In the genomic region with DNA sequence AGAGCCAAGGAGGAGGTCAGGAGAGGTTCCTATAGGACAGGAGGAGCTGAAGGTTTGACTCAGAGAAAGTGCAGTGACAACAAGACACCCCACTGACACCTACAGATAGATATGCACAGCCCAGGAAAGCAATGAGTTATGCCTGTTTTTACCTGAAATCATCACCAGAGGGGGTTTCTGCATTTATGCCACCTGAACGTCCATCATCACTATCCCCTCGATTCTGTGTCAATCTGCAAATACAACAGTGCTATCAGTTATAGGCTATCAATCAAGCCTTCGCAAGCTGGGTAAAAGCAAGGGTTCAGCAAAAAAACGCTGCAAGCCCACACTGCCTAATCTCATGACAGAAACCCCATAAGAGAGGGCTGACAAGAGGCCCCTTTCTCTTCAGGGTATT, we compare ENCODE assay signal across 10 mouse cellular contexts. TPM values are rescaled to one million over a fixed set of nuclear protein-coding genes. Genes with fewer than 3 reads are reported as not detected.
DNase-seq lines count a peak whose midpoint lies in the region; ATAC-seq lines count a peak whose summit lies in the region.
"Had no signal": no experiment of that assay in that cellular context is flagged by ENCODE, and none has a peak within 500 bp of the region (broad histone marks: within the 10 kb centered on the region; RNA-seq: fewer than 3 reads in every experiment).

No protein-coding gene starts in this region.

- ATAC-seq in forebrain, embryonic 16.5 days, result no peak
- ATAC-seq in midbrain, embryonic 12.5 days (ENCODE audit: low FRiP score, low read depth), result no peak

- intact Hi-C loops in heart, postnatal 36 days (cut with DNase I), result no loop called here

- H3K9me3 ChIP-seq in heart, embryonic 10.5 days, result no peaks in the 10 kb centered on the region
- no peaks in the 10 kb centered on the region for H3K9me3 ChIP-seq in forebrain, embryonic 16.5 days (ENCODE audit: control insufficient read depth, low read length)
- H3K9me3 ChIP-seq in midbrain, embryonic 12.5 days, result no peaks in the 10 kb centered on the region

- WGBS in heart, embryonic 10.5 days, result 68% methylated on average over 4 of the region's 4 CpGs
- WGBS in forebrain, embryonic 16.5 days, result 66% methylated on average over 4 of the region's 4 CpGs
- WGBS in midbrain, embryonic 12.5 days, result 81% methylated on average over 4 of the region's 4 CpGs

- no peak overlapping the region for H3K27ac ChIP-seq in heart, embryonic 10.5 days
- no peak overlapping the region for H3K27ac ChIP-seq in forebrain, embryonic 16.5 days (ENCODE audit: low read length)
- no peak overlapping the region for H3K27ac ChIP-seq in midbrain, embryonic 12.5 days (replicated peaks)

- peak overlapping the region; percentile 61; the same call in 1 of the 2 replicates for H3K4me2 ChIP-seq in forebrain, embryonic 16.5 days (ENCODE audit: low read length)
- H3K4me2 ChIP-seq in midbrain, embryonic 12.5 days (replicated peaks), result peak overlapping the region; percentile 77

- H3K9ac ChIP-seq in forebrain, embryonic 16.5 days (replicated peaks; ENCODE audit: low read depth, low read length), result no peak overlapping the region
- no peak overlapping the region for H3K9ac ChIP-seq in midbrain, embryonic 12.5 days (replicated peaks)

- no peaks in the 10 kb centered on the region for H3K27me3 ChIP-seq in heart, embryonic 10.5 days (ENCODE audit: insufficient read depth, poor library complexity, severe bottlenecking)
- H3K27me3 ChIP-seq in forebrain, embryonic 16.5 days (replicated peaks; ENCODE audit: control insufficient read depth, insufficient read depth, low read length), result no peaks in the 10 kb centered on the region
- H3K27me3 ChIP-seq in midbrain, embryonic 12.5 days, result no peaks in the 10 kb centered on the region

- peaks cover 6% of the 10 kb centered on the region; the same call in 1 of the 2 replicates for H3K4me1 ChIP-seq in heart, embryonic 10.5 days
- H3K4me1 ChIP-seq in forebrain, embryonic 16.5 days (replicated peaks; ENCODE audit: control insufficient read depth, insufficient read depth, low read length), result peaks cover 7% of the 10 kb centered on the region; the same call in 1 of the 2 replicates
- peaks cover 8% of the 10 kb centered on the region for H3K4me1 ChIP-seq in midbrain, embryonic 12.5 days

- DNase-seq in heart, embryonic 10.5 days (ENCODE audit: low spot score), result peak; percentile 55
- no peak for DNase-seq in heart, postnatal 36 days
- peak; percentile 59 for DNase-seq in CD4-positive, CD25-positive, alpha-beta regulatory T cell, adult 2 months (ENCODE audit: low read depth, low spot score)
- DNase-seq in right cerebral cortex, adult 18-20 months, result no peak
- DNase-seq in frontal cortex, postnatal 14 days (ENCODE audit: low spot score in 2 of 2), result no peak
- DNase-seq in spleen, postnatal 10 days (ENCODE audit: low spot score in 2 of 2), result no peak
- DNase-seq: lung, postnatal 4 days; retina, postnatal 1 day had no signal

- H3K36me3 ChIP-seq in heart, embryonic 10.5 days, result peaks cover 29% of the 10 kb centered on the region
- H3K36me3 ChIP-seq in forebrain, embryonic 16.5 days (ENCODE audit: control insufficient read depth, insufficient read depth), result no peaks in the 10 kb centered on the region
- H3K36me3 ChIP-seq in midbrain, embryonic 12.5 days, result peaks cover 20% of the 10 kb centered on the region

- no peak overlapping the region for H3K4me3 ChIP-seq in heart, embryonic 10.5 days
- no peak overlapping the region for H3K4me3 ChIP-seq in forebrain, embryonic 16.5 days (replicated peaks; ENCODE audit: low read length)
- H3K4me3 ChIP-seq in midbrain, embryonic 12.5 days, result no peak overlapping the region

RNA-seq across cellular contexts. Expression of a gene that starts 1.2 kb away (rescaled TPM):
- polyA plus RNA-seq in heart, embryonic 10.5 days (2016; fragmentation: Nextera tagmentation; extraction: Ambion mirVana), result 15.0 and 17.2 TPM in 2 replicates
- total RNA-seq in heart, postnatal 36 days (2021), result 10 to 100 TPM; 22.0 to 22.8 TPM
- 35.3 and 41.6 TPM in 2 replicates for polyA plus RNA-seq in forebrain, embryonic 16.5 days (2015; fragmentation: Nextera tagmentation; extraction: Ambion mirVana)
- 31.4 and 34.4 TPM in 2 replicates for polyA plus RNA-seq in midbrain, embryonic 12.5 days (2016; fragmentation: Nextera tagmentation; extraction: Ambion mirVana)

RNA-seq across cellular contexts. Expression of a gene that starts 6.4 kb away (rescaled TPM):
- 191 and 222 TPM in 2 replicates for polyA plus RNA-seq in heart, embryonic 10.5 days (2016; fragmentation: Nextera tagmentation; extraction: Ambion mirVana)
- total RNA-seq in heart, postnatal 36 days (2021), result 10 to 100 TPM; 64.0 to 74.5 TPM
- polyA plus RNA-seq in forebrain, embryonic 16.5 days (2015; fragmentation: Nextera tagmentation; extraction: Ambion mirVana), result 246 and 250 TPM in 2 replicates
- polyA plus RNA-seq in midbrain, embryonic 12.5 days (2016; fragmentation: Nextera tagmentation; extraction: Ambion mirVana), result 278 and 288 TPM in 2 replicates

RNA-seq across cellular contexts. Expression of a gene that starts 51.8 kb away (rescaled TPM):
- polyA plus RNA-seq in heart, embryonic 10.5 days (2016; fragmentation: Nextera tagmentation; extraction: Ambion mirVana), result 248 and 309 TPM in 2 replicates
- 100 to 1,000 TPM; 114 to 128 TPM for total RNA-seq in heart, postnatal 36 days (2021)
- polyA plus RNA-seq in forebrain, embryonic 16.5 days (2015; fragmentation: Nextera tagmentation; extraction: Ambion mirVana), result 336 and 357 TPM in 2 replicates
- 347 and 348 TPM in 2 replicates for polyA plus RNA-seq in midbrain, embryonic 12.5 days (2016; fragmentation: Nextera tagmentation; extraction: Ambion mirVana)

Comparison
In these comparisons a context has a peak if more than half of its experiments do, and no peak if none do; other contexts are left out.
1. DNase-seq: peak in heart, embryonic 10.5 days (single experiment) and CD4-positive, CD25-positive, alpha-beta regulatory T cell, adult 2 months (single experiment); none in heart, postnatal 36 days (0 of 2), right cerebral cortex, adult 18-20 months (single experiment), frontal cortex, postnatal 14 days (0 of 2) and spleen, postnatal 10 days (0 of 2).